Mouse (Mus musculus): ENCODE data around the gene Ms4a6d. TPM values are rescaled to one million over a fixed set of nuclear protein-coding genes. Genes with fewer than 3 reads are reported as not detected.
"Not testable (repeated sequence)": the region's sequence is repeated elsewhere in the genome, so short reads cannot be mapped to it uniquely, and the experiment has no call there.

Ms4a6d gene
- total RNA-seq, 2 experiments from 2014 or later, result 1.2 to 1.4 TPM

- no peak for DNase-seq
Observed at GRCm38 (mm10) chr19:11547911-11548310, 56.7 kb downstream of the Ms4a6d start.

- DNase-seq, result not testable (repeated sequence)
Observed at GRCm38 (mm10) chr19:11544383-11544782, 60.3 kb downstream of the Ms4a6d start.

GRCm38 (mm10) chr19:11540166-11540821 lies 64.4 kb downstream of the Ms4a6d start:
- not testable (repeated sequence) for DNase-seq

- no peak for DNase-seq
Observed at GRCm38 (mm10) chr19:11537336-11537735, 67.3 kb downstream of the Ms4a6d start.

Other genes starting within 250 kb of the Ms4a6d start
- under 1 TPM; 0.57 to 0.78 TPM for gene Ms4a4a, start 229.3 kb downstream of the Ms4a6d start, total RNA-seq (2021)
- not detected for gene Ms4a4c, start 200.1 kb downstream of the Ms4a6d start, total RNA-seq (2021)
- gene Ms4a4b, start 161.3 kb downstream of the Ms4a6d start, total RNA-seq (2021), result not detected
- 1 to 10 TPM; 1.2 to 2.3 TPM for gene Ms4a6c, start 135.5 kb downstream of the Ms4a6d start, total RNA-seq (2021)
- under 1 TPM; 0.30 to 0.57 TPM for gene Gm8369, start 118.9 kb downstream of the Ms4a6d start, total RNA-seq (2021)
- gene Ms4a6b, start 88.3 kb downstream of the Ms4a6d start, total RNA-seq (2021), result 1 to 10 TPM; 1.7 to 3.2 TPM
- not detected for gene Ms4a4d, start 68.0 kb downstream of the Ms4a6d start, total RNA-seq (2021)
- gene Ms4a2, start 18.9 kb upstream of the Ms4a6d start, total RNA-seq (2021), result not detected
- gene Ms4a3, start 36.0 kb upstream of the Ms4a6d start, total RNA-seq (2021), result not detected
- gene Oosp2, start 55.7 kb upstream of the Ms4a6d start, total RNA-seq (2021), result not detected
- not detected for gene Oosp1, start 86.3 kb upstream of the Ms4a6d start, total RNA-seq (2021)
- gene Oosp3, start 92.2 kb upstream of the Ms4a6d start, total RNA-seq (2021), result not detected
- gene Gif, start 142.7 kb upstream of the Ms4a6d start, total RNA-seq (2021), result not detected
- 10 to 100 TPM; 33.4 to 34.5 TPM for gene Mrpl16, start 165.5 kb upstream of the Ms4a6d start, total RNA-seq (2021)
- 10 to 100 TPM; 28.2 to 36.3 TPM for gene Stx3, start 214.6 kb upstream of the Ms4a6d start, total RNA-seq (2021)
- not detected for gene Olfr1417, start 234.4 kb upstream of the Ms4a6d start, total RNA-seq (2021)